Mouse (Mus musculus): Measurements from ENCODE around the gene Mtif3. TPM values are rescaled to one million over a fixed set of nuclear protein-coding genes. Genes with fewer than 3 reads are reported as not detected.

The Mtif3 gene
- polyA plus RNA-seq (2014; fragmentation: Nextera tagmentation; extraction: Ambion mirVana), result 27.1 and 34.4 TPM in 2 replicates

- Histone ChIP-seq H3K9me3 (replicated peaks; ENCODE audit: control insufficient read depth, low read length) (no peaks in the 10 kb centered on the region), H3K9ac (ENCODE audit: low read length) (peak within 1 kb of the TSS; percentile 85), H3K36me3 (ENCODE audit: control insufficient read depth, insufficient read depth, low read length) (peaks cover 15% of the 10 kb centered on the region), H3K4me3 (ENCODE audit: low read depth, low read length) (peak within 1 kb of the TSS; percentile 83), H3K27me3 (replicated peaks; ENCODE audit: control insufficient read depth, insufficient read depth, low read length) (no peaks in the 10 kb centered on the region), H3K4me2 (ENCODE audit: low read length) (peak within 1 kb of the TSS; percentile 74), H3K4me1 (ENCODE audit: control insufficient read depth, insufficient read depth, low read length) (peaks cover 4% of the 10 kb centered on the region), H3K27ac (ENCODE audit: low read depth, low read length) (no peak within 1 kb of the TSS)
- WGBS, result 2% methylated on average over 46 of the region's 46 CpGs
- ATAC-seq, result peak; percentile 91
- peak; percentile 95 for DNase-seq (ENCODE audit: low spot score)
Measured at GRCm38 (mm10) chr5:146963118-146963936, at the start of gene Mtif3. Gene Mtif3, minus strand, starts transcription at chr5:146963800.

GRCm38 (mm10) chr5:147011333-147011732 is 47.7 kb upstream of the Mtif3 start:
- H3K27me3 ChIP-seq (replicated peaks; ENCODE audit: control insufficient read depth, insufficient read depth, low read length), result no peaks in the 10 kb centered on the region
- no peak overlapping the region for H3K9ac ChIP-seq (ENCODE audit: low read length)
- no peak overlapping the region for H3K4me3 ChIP-seq (ENCODE audit: low read depth, low read length)
- DNase-seq (ENCODE audit: low spot score), result no peak
- WGBS, result 86% methylated on average over 10 of the region's 10 CpGs
- H3K4me2 ChIP-seq (ENCODE audit: low read length), result no peak overlapping the region
- no peaks in the 10 kb centered on the region for H3K36me3 ChIP-seq (ENCODE audit: control insufficient read depth, insufficient read depth, low read length)
- no peaks in the 10 kb centered on the region for H3K4me1 ChIP-seq (ENCODE audit: control insufficient read depth, insufficient read depth, low read length)
- H3K9me3 ChIP-seq (replicated peaks; ENCODE audit: control insufficient read depth, low read length), result no peaks in the 10 kb centered on the region
- no peak for ATAC-seq
- no peak overlapping the region for H3K27ac ChIP-seq (ENCODE audit: low read depth, low read length)

DNA sequence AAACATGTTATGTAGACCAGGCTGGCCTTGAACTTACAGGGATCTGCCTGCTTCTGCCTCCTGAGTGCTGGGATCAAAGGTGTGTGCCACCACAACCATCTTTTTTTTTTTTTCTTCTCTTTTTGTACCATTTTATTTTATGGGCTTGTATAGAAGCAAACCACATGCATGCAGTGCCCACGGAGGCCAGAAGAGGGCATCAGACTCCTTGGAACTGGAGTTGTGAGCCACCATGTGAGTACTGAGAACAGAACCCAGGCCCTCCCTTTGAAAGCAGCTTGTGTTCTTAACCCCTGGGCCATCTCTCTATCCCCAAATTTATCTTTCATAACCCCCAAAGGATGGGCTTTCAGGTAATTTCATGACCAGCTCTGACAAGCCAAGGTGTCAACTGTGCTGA is 39.7 kb upstream of the Mtif3 start:
- Histone ChIP-seq H3K27me3 (replicated peaks; ENCODE audit: control insufficient read depth, insufficient read depth, low read length) (no peaks in the 10 kb centered on the region), H3K4me2 (ENCODE audit: low read length) (no peak overlapping the region), H3K27ac (ENCODE audit: low read depth, low read length) (no peak overlapping the region), H3K9ac (ENCODE audit: low read length) (no peak overlapping the region), H3K9me3 (replicated peaks; ENCODE audit: control insufficient read depth, low read length) (peaks cover 5% of the 10 kb centered on the region; the same call in 1 of the 2 replicates), H3K36me3 (ENCODE audit: control insufficient read depth, insufficient read depth, low read length) (no peaks in the 10 kb centered on the region), H3K4me1 (ENCODE audit: control insufficient read depth, insufficient read depth, low read length) (no peaks in the 10 kb centered on the region), H3K4me3 (ENCODE audit: low read depth, low read length) (no peak overlapping the region)
- 44% methylated on average over 1 of the region's 1 CpGs for WGBS
- DNase-seq (ENCODE audit: low spot score) (no peak), ATAC-seq (no peak)

GRCm38 (mm10) chr5:147001312-147001711 is 37.7 kb upstream of the Mtif3 start:
- no peak for DNase-seq (ENCODE audit: low spot score)

GRCm38 (mm10) chr5:146998802-146999201 is 35.2 kb upstream of the Mtif3 start:
- DNase-seq (ENCODE audit: low spot score), result no peak

More at GRCm38 (mm10) chr5:147001312-147001711, 37.7 kb upstream of the Mtif3 start:
- WGBS, result 89% methylated on average over 4 of the region's 4 CpGs
- peaks cover 5% of the 10 kb centered on the region; the same call in 1 of the 2 replicates for H3K9me3 ChIP-seq (replicated peaks; ENCODE audit: control insufficient read depth, low read length)
- no peaks in the 10 kb centered on the region for H3K4me1 ChIP-seq (ENCODE audit: control insufficient read depth, insufficient read depth, low read length)
- no peak overlapping the region for H3K4me2 ChIP-seq (ENCODE audit: low read length)
- no peaks in the 10 kb centered on the region for H3K36me3 ChIP-seq (ENCODE audit: control insufficient read depth, insufficient read depth, low read length)
- no peak overlapping the region for H3K27ac ChIP-seq (ENCODE audit: low read depth, low read length)
- H3K27me3 ChIP-seq (replicated peaks; ENCODE audit: control insufficient read depth, insufficient read depth, low read length), result no peaks in the 10 kb centered on the region
- no peak overlapping the region for H3K9ac ChIP-seq (ENCODE audit: low read length)
- H3K4me3 ChIP-seq (ENCODE audit: low read depth, low read length), result no peak overlapping the region
- ATAC-seq, result no peak

DNA sequence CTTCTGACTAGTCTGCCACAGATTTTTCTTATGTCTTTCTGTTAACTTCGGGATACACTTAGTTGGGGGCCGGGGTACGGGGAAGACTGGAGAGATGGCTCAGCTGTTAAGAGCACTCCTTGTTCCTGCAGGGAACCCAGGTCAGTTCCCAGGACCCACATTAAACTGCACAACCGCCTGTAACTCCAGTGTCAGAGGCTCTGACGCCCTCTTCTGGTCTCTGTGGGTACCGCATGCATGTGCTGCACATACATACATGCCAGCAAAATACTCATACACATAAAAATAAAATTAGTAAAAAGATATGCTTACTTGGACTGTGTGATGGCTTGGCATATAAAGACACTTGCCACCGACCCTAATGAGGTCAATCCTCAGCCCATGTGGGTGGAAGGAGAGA is 33.2 kb upstream of the Mtif3 start:
- Histone ChIP-seq H3K4me3 (ENCODE audit: low read depth, low read length) (no peak overlapping the region), H3K27ac (ENCODE audit: low read depth, low read length) (no peak overlapping the region), H3K9me3 (replicated peaks; ENCODE audit: control insufficient read depth, low read length) (no peaks in the 10 kb centered on the region), H3K36me3 (ENCODE audit: control insufficient read depth, insufficient read depth, low read length) (no peaks in the 10 kb centered on the region), H3K4me2 (ENCODE audit: low read length) (no peak overlapping the region), H3K9ac (ENCODE audit: low read length) (no peak overlapping the region), H3K27me3 (replicated peaks; ENCODE audit: control insufficient read depth, insufficient read depth, low read length) (no peaks in the 10 kb centered on the region), H3K4me1 (ENCODE audit: control insufficient read depth, insufficient read depth, low read length) (no peaks in the 10 kb centered on the region)
- ATAC-seq (no peak), DNase-seq (ENCODE audit: low spot score) (no peak)
- 82% methylated on average over 7 of the region's 7 CpGs for WGBS

More at GRCm38 (mm10) chr5:146998802-146999201, 35.2 kb upstream of the Mtif3 start:
- 90% methylated on average over 12 of the region's 12 CpGs for WGBS
- Histone ChIP-seq H3K27ac (ENCODE audit: low read depth, low read length) (no peak overlapping the region), H3K27me3 (replicated peaks; ENCODE audit: control insufficient read depth, insufficient read depth, low read length) (no peaks in the 10 kb centered on the region), H3K4me3 (ENCODE audit: low read depth, low read length) (no peak overlapping the region), H3K9me3 (replicated peaks; ENCODE audit: control insufficient read depth, low read length) (peaks cover 5% of the 10 kb centered on the region; the same call in 1 of the 2 replicates), H3K9ac (ENCODE audit: low read length) (no peak overlapping the region), H3K4me2 (ENCODE audit: low read length) (no peak overlapping the region), H3K36me3 (ENCODE audit: control insufficient read depth, insufficient read depth, low read length) (no peaks in the 10 kb centered on the region), H3K4me1 (ENCODE audit: control insufficient read depth, insufficient read depth, low read length) (no peaks in the 10 kb centered on the region)
- no peak for ATAC-seq

GRCm38 (mm10) chr5:146994973-146995372 is 31.4 kb upstream of the Mtif3 start:
- Histone ChIP-seq H3K4me1 (ENCODE audit: control insufficient read depth, insufficient read depth, low read length) (no peaks in the 10 kb centered on the region), H3K4me2 (ENCODE audit: low read length) (no peak overlapping the region), H3K27ac (ENCODE audit: low read depth, low read length) (no peak overlapping the region), H3K27me3 (replicated peaks; ENCODE audit: control insufficient read depth, insufficient read depth, low read length) (no peaks in the 10 kb centered on the region), H3K4me3 (ENCODE audit: low read depth, low read length) (no peak overlapping the region), H3K9ac (ENCODE audit: low read length) (no peak overlapping the region), H3K36me3 (ENCODE audit: control insufficient read depth, insufficient read depth, low read length) (no peaks in the 10 kb centered on the region), H3K9me3 (replicated peaks; ENCODE audit: control insufficient read depth, low read length) (no peaks in the 10 kb centered on the region)
- DNase-seq (ENCODE audit: low spot score), result no peak
- WGBS, result 80% methylated on average over 6 of the region's 6 CpGs
- no peak for ATAC-seq

DNA sequence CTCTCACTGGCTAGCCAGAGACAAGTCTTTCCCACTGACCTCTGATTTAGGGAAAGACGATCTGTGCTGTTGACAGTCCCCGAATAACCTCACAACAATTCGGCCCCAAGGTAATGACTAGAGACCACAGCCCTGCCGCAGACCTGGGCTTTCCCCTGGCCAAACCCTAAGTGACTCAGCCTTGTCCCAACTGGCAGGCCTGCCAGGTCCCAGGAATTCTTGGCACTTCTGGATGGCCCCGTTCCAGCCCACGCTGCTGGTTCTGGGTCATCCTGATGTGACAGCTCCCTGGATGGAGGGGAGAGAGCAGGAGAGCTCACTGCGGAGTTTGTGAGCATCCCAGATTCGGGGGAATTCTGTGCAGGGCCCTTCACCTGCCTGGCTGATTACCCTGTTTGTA is 29.9 kb upstream of the Mtif3 start:
- Histone ChIP-seq H3K4me2 (ENCODE audit: low read length) (no peak overlapping the region), H3K4me1 (ENCODE audit: control insufficient read depth, insufficient read depth, low read length) (no peaks in the 10 kb centered on the region), H3K4me3 (ENCODE audit: low read depth, low read length) (no peak overlapping the region), H3K9me3 (replicated peaks; ENCODE audit: control insufficient read depth, low read length) (no peaks in the 10 kb centered on the region), H3K27ac (ENCODE audit: low read depth, low read length) (no peak overlapping the region), H3K9ac (ENCODE audit: low read length) (no peak overlapping the region), H3K27me3 (replicated peaks; ENCODE audit: control insufficient read depth, insufficient read depth, low read length) (no peaks in the 10 kb centered on the region), H3K36me3 (ENCODE audit: control insufficient read depth, insufficient read depth, low read length) (no peaks in the 10 kb centered on the region)
- DNase-seq (ENCODE audit: low spot score), result no peak
- 70% methylated on average over 8 of the region's 8 CpGs for WGBS
- no peak for ATAC-seq

GRCm38 (mm10) chr5:146989051-146989450 is 25.5 kb upstream of the Mtif3 start:
- H3K36me3 ChIP-seq (ENCODE audit: control insufficient read depth, insufficient read depth, low read length), result no peaks in the 10 kb centered on the region

More at GRCm38 (mm10) chr5:146989051-146989450, 25.5 kb upstream of the Mtif3 start:
- Histone ChIP-seq H3K4me3 (ENCODE audit: low read depth, low read length) (no peak overlapping the region), H3K9ac (ENCODE audit: low read length) (no peak overlapping the region), H3K4me1 (ENCODE audit: control insufficient read depth, insufficient read depth, low read length) (peaks cover 5% of the 10 kb centered on the region; the same call in 1 of the 2 replicates), H3K9me3 (replicated peaks; ENCODE audit: control insufficient read depth, low read length) (no peaks in the 10 kb centered on the region), H3K27ac (ENCODE audit: low read depth, low read length) (no peak overlapping the region), H3K27me3 (replicated peaks; ENCODE audit: control insufficient read depth, insufficient read depth, low read length) (no peaks in the 10 kb centered on the region), H3K4me2 (ENCODE audit: low read length) (no peak overlapping the region)
- WGBS, result 87% methylated on average over 5 of the region's 5 CpGs
- ATAC-seq (no peak), DNase-seq (ENCODE audit: low spot score) (no peak)
